Mouse (Mus musculus) lung, embryonic 14.5 days (tissue): ENCODE results near the gene Esp8. TPM values are rescaled to one million over a fixed set of nuclear protein-coding genes. Genes with fewer than 3 reads are reported as not detected.

Experiments
- ATAC-seq: fragments of 200-750 bp; cut with Nextera tagmentation; 2 replicates; pipeline ENCODE4 v1.8.0; 2017; ENCODE audit warnings: mild to moderate bottlenecking, moderate TSS enrichment, moderate library complexity; ENCODE audit not compliant: insufficient read depth
- DNase-seq: peaks from one replicate; pipeline ENCODE4 v3.0.0-alpha.2; 2015
- H3K27ac ChIP-seq: fragments of 300-500 bp; sonication (generic); 2 replicates; pipeline ENCODE4 v1.5.1; 2014; ENCODE audit warnings: low read depth, mild to moderate bottlenecking, moderate library complexity
- H3K27me3 ChIP-seq: fragments of 300-500 bp; sonication (generic); 2 replicates; pipeline ENCODE4 v1.6.1; 2014; ENCODE audit warnings: low read length, control low read depth; ENCODE audit not compliant: insufficient read depth
- H3K36me3 ChIP-seq: fragments of 300-500 bp; sonication (generic); 2 replicates; pipeline ENCODE4 v1.6.1; 2014; ENCODE audit warnings: control low read depth; ENCODE audit not compliant: insufficient read depth
- H3K4me1 ChIP-seq: fragments of 300-500 bp; sonication (generic); 2 replicates; pipeline ENCODE4 v1.6.1; 2014; ENCODE audit warnings: antibody characterized with exemption, control low read depth; ENCODE audit not compliant: insufficient read depth
- H3K4me2 ChIP-seq: fragments of 300-500 bp; sonication (generic); 2 replicates; pipeline ENCODE4 v1.6.1; 2014; ENCODE audit warnings: mild to moderate bottlenecking
- H3K4me3 ChIP-seq: fragments of 300-500 bp; sonication (generic); 2 replicates; pipeline ENCODE4 v1.5.1; 2014; ENCODE audit warnings: low read depth, low read length
- H3K9ac ChIP-seq: fragments of 300-500 bp; sonication (generic); 2 replicates; pipeline ENCODE4 v1.6.1; 2014
- H3K9me3 ChIP-seq: fragments of 300-500 bp; sonication (generic); 2 replicates; pipeline ENCODE4 v1.6.1; 2016; ENCODE audit warnings: low read depth, low read length, control low read depth
- CTCF ChIP-seq: IDR thresholded peaks from 2 replicates; pipeline ENCODE4 v1.5.1; 2016; ENCODE audit warnings: antibody characterized with exemption, low read depth
- WGBS: fragments of 180-500 bp; shearing (Covaris S2); extraction: QIAGEN DNeasy Blood & Tissue Kit; methylation state at CpG from one replicate; pipeline ENCODE4 v1.1.7; 2014; 5-methylcytosine and 5-hydroxymethylcytosine counted together
- polyA plus RNA-seq: library from polyadenylated mRNA; unstranded; fragments of >200 nt; fragmentation: Nextera tagmentation; extraction: Ambion mirVana; gene quantifications from 2 replicates; pipeline ENCODE4 v1.2.1, GENCODE M21; 2014

Esp8 gene
- polyA plus RNA-seq, 1 experiment from 2014 or later: not detected

DNA sequence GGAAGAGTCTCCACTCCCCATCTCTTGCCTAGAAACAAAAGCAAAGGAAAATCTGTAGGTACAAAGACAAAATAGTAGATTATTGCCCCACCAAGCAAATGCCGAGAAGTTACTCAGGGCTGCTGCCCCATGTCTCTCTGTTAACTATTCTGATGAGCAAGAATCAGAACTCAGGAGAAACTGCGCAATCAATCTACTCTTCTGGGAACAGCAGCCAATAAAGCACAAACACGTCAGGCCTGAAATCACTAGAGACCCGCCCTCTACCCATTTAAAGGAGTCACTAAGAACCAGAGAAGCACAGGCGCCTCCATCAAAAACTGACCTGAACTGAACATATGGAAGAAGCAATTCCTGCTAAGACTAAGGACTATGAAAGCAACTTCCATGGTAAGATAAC lies 41.4 kb downstream of the Esp8 start, which contains the start of gene Esp6:
TSS of gene Esp6 (plus strand) at position 301 of the 400 bp plus-strand sequence.
- 80% methylated on average over 5 of the region's 5 CpGs for WGBS

More for the DNA sequence above, 41.4 kb downstream of the Esp8 start, which contains the start of gene Esp6:
- TF ChIP-seq CTCF: no peak
- Histone ChIP-seq H3K4me1 (no peaks in the 10 kb centered on the region), H3K36me3 (no peaks in the 10 kb centered on the region), H3K9me3 (no peaks in the 10 kb centered on the region), H3K27me3 (no peaks in the 10 kb centered on the region), H3K4me2 (no peak within 1 kb of the TSS), H3K4me3 (no peak within 1 kb of the TSS), H3K9ac (no peak within 1 kb of the TSS), H3K27ac (no peak within 1 kb of the TSS)
- no peak for DNase-seq
- no peak for ATAC-seq

Other genes starting within 250 kb of the Esp8 start
- not detected in 2 replicates for gene Crisp1, start 200.8 kb upstream of the Esp8 start, polyA plus RNA-seq
- gene Esp6, start 41.5 kb downstream of the Esp8 start, polyA plus RNA-seq: not detected in 2 replicates
- gene Esp4, start 78.6 kb downstream of the Esp8 start, polyA plus RNA-seq: not detected in 2 replicates
- not detected in 2 replicates for gene Esp3, start 112.1 kb downstream of the Esp8 start, polyA plus RNA-seq
- gene Esp1, start 207.1 kb downstream of the Esp8 start, polyA plus RNA-seq: not detected in 2 replicates